Mouse (Mus musculus) left cerebral cortex, postnatal 25 days (tissue): ENCODE measurements at regions not wholly inside any gene's neighbourhood (a gene's known extent, or its start where the extent isn't known, plus 50 kb on each side); places are given as distances from the start of the nearest gene placed in this dataset.

Experiments used
- DNase-seq, 2 experiments: peaks; one replicate each; pipeline ENCODE4 v3.0.0; 2022; ENCODE audit warnings: low spot score in 2 of 2, mixed read lengths in 1 of 2
- intact Hi-C: fragments of 180-260 bp; cut with DNase I; formaldehyde crosslinking; loops from one replicate; pipeline ENCODE4 v1.15.1; 2025

DNA sequence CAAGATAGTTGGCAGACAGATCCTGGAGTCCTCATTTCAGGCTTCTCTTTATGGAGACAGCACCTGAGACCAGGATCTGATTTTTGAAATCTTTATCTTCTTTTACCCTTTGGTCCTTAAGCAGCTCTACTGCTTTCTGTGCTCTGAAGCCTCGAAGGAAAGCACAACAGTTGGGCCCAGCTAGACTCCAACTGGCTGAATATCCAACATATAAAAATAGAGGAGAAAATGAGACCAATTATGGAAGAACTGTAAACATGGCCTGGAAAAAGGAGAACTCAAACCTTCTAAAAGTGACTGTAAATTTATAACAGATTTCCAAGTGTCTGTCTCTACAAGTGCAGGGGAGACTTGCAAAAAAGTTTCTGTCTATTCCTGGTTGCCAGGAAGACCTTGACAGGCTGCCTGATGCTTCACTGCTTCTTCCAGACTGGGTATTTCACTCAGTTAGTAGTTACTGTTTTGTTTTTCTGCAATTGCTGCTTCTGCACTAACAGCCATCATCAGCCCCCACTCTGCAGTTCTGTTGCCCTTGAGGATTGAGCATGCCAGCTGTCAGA is 872.6 kb upstream of the Cobl start:
- DNase-seq = peak in 1 of 2 experiments; percentile 56
- intact Hi-C loops = no loop called here

- DNase-seq = peak in 1 of 2 experiments; percentile 3
- intact Hi-C loops = no loop called here
Measured at GRCm38 (mm10) chr11:13296489-13296888, 831.7 kb upstream of the Cobl start.
